Mouse (Mus musculus) common myeloid progenitor, adult 5-6 weeks (primary cell): ENCODE results near the gene Fcho1. TPM values are rescaled to one million over a fixed set of nuclear protein-coding genes. Genes with fewer than 3 reads are reported as not detected.

Source experiments
- ATAC-seq: replicated peaks from 2 replicates; pipeline ENCODE4 v1.8.0; 2016; ENCODE audit warnings: low read depth, mild to moderate bottlenecking, moderate TSS enrichment, inconsistent platforms; ENCODE audit not compliant: poor library complexity, severe bottlenecking
- total RNA-seq: library from RNA; stranded (forward); fragments of 200-1000, 187-1606 nt; gene quantifications from 2 replicates; pipeline ENCODE4 v1.2.3, GENCODE M21; 2017

Fcho1 gene
- total RNA-seq, 1 experiment from 2014 or later = 91.5 TPM

DNA sequence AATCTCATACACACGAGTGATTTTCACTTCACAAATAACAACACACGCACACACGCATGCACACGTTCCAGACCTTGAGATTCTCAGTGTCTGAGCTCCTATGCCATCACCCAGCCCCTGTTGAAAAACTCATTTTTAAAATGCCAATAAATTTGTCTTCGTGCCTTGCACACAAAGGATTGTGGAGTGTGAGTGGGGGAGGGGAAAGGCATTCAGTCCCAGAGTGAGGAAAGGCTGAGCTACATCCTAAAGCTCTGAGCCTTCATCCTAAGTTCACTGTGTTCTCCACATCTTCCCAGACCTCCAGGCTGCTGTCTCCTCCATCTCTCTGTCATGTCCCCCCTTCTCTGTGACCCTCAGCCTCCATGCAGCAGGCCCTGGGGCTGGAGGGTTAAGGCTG lies 58.3 kb downstream of the Fcho1 start:
- no peak for ATAC-seq

GRCm38 (mm10) chr8:71666855-71667254 lies 58.7 kb downstream of the Fcho1 start:
- ATAC-seq = no peak

GRCm38 (mm10) chr8:71665331-71666130 lies 60.0 kb downstream of the Fcho1 start:
- peak; percentile 59 for ATAC-seq

DNA sequence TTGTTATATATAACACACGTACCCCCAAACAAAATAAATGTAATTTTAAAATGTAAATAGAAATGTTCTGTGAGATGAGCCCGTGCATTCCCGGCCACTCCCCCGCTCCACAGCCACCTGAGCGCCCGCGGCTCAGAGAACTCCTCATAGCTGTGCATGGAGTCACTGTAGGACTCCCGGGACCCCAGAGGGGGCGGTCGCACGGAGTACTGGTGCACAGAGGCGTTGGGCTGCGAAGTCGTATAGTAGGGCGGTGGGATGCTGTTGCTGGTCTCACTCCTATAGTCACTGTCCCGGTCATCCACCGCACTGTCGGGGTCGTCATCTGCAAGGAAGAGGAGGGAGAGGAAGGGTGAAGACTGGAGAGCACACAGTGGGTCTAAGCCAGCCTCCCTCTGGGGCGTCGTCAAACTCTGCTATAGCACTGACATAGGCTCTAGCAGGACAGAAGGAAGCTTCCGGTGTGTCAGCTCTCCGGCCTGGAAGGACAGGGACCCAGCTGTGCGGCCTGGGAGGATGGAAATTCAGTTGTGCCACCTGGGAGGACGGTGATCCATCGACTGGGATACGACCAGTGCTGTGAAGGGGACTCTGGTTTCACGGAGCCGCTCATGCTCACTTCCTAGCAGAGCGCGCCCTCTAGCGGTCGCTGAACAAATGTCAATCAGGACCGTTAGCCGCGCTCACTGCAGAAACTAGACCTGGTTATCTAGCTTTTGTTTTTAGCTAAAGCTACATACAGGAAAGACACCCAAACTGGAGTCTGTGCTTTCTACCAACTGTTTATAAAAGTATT lies 65.0 kb downstream of the Fcho1 start:
- peak; percentile 43 for ATAC-seq

DNA sequence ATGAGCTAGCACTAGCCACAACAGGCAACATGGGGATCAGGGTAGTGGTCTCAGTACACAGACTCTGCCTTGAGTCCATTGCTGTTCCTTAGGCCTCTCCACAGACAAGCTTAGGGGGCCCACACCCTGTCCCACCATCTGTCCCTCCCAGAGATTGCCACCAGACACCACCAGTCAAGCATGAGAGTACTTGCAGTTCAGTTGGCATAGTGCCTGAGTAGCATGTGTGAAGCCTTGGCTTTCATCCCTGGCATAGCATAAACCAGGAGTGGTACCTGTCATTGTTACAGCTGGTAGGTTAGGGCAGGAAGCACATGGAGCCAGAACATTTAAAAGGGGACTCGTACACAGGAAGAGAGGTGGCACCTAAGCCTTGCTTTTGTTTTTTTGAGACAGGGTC lies 65.8 kb downstream of the Fcho1 start:
- no peak for ATAC-seq

- ATAC-seq = 0 out of 2 replicates have a peak, but pooled peaks have one; percentile 12
Observed at GRCm38 (mm10) chr8:71658515-71659049, 66.9 kb downstream of the Fcho1 start.

Other genes with a start within 250 kb of the Fcho1 start
- gene Ano8, start 239.8 kb downstream of the Fcho1 start, total RNA-seq = 5.4 and 6.6 TPM in 2 replicates
- gene Gtpbp3, start 237.6 kb downstream of the Fcho1 start, total RNA-seq = 22.6 and 22.7 TPM in 2 replicates
- gene Plvap, start 214.0 kb downstream of the Fcho1 start, total RNA-seq = 3.0 and 3.6 TPM in 2 replicates
- not detected in 2 replicates for gene Ccdc194, start 200.0 kb downstream of the Fcho1 start, total RNA-seq
- gene Bst2, start 188.3 kb downstream of the Fcho1 start, total RNA-seq = 35.4 and 49.8 TPM in 2 replicates
- 84.7 and 86.2 TPM in 2 replicates for gene Mvb12a, start 182.8 kb downstream of the Fcho1 start, total RNA-seq
- not detected in 2 replicates for gene Tmem221, start 166.8 kb downstream of the Fcho1 start, total RNA-seq
- gene Nxnl1, start 159.1 kb downstream of the Fcho1 start, total RNA-seq = not detected in 2 replicates
- gene Slc27a1, start 156.8 kb downstream of the Fcho1 start, total RNA-seq = 6.8 and 9.5 TPM in 2 replicates
- 116 and 131 TPM in 2 replicates for gene Pgls, start 133.5 kb downstream of the Fcho1 start, total RNA-seq
- 0.97 and 2.3 TPM in 2 replicates for gene Fam129c, start 128.1 kb downstream of the Fcho1 start, total RNA-seq
- 64.6 and 75.2 TPM in 2 replicates for gene Colgalt1, start 114.7 kb downstream of the Fcho1 start, total RNA-seq
- 0.46 and 11.3 TPM in 2 replicates for gene Unc13a, start 54.0 kb downstream of the Fcho1 start, total RNA-seq
- gene Jak3, start 49.4 kb downstream of the Fcho1 start, total RNA-seq = 9.4 and 14.1 TPM in 2 replicates
- gene Insl3, start 36.5 kb downstream of the Fcho1 start, total RNA-seq = 3.4 and 3.5 TPM in 2 replicates
- 0.23 TPM in 1 of 2 replicates, not detected in the other for gene B3gnt3, start 23.9 kb downstream of the Fcho1 start, total RNA-seq
- gene Zfp709, start 156.3 kb upstream of the Fcho1 start, total RNA-seq = 7.5 and 8.8 TPM in 2 replicates
- gene Zfp882, start 182.9 kb upstream of the Fcho1 start, total RNA-seq = 8.7 and 8.8 TPM in 2 replicates
- 12.7 and 13.5 TPM in 2 replicates for gene Zfp617, start 182.9 kb upstream of the Fcho1 start, total RNA-seq
- gene Zfp961, start 225.3 kb upstream of the Fcho1 start, total RNA-seq = 21.8 and 35.5 TPM in 2 replicates